Mouse (Mus musculus) embryonic facial prominence, embryonic 15.5 days (tissue): Measurements from ENCODE around the gene Ccr1. TPM values are rescaled to one million over a fixed set of nuclear protein-coding genes. Genes with fewer than 3 reads are reported as not detected.
"Not testable (repeated sequence)": the region's sequence is repeated elsewhere in the genome, so short reads cannot be mapped to it uniquely, and the experiment has no call there.

Experiments
- ATAC-seq: fragments of 200-750 bp; cut with Nextera tagmentation; 2 replicates; pipeline ENCODE4 v1.8.0; 2017; ENCODE audit warnings: low read depth, moderate TSS enrichment; ENCODE audit not compliant: insufficient number of reproducible peaks, low FRiP score, low TSS enrichment
- H3K27ac ChIP-seq: fragments of 300-500 bp; sonication (generic); replicated peaks from 2 replicates; pipeline ENCODE4 v1.5.1; 2015; ENCODE audit warnings: mild to moderate bottlenecking, inconsistent platforms
- H3K27me3 ChIP-seq: fragments of 300-500 bp; sonication (generic); 2 replicates; pipeline ENCODE4 v1.6.1; 2015; ENCODE audit warnings: inconsistent platforms
- H3K36me3 ChIP-seq: fragments of 300-500 bp; sonication (generic); 2 replicates; pipeline ENCODE4 v1.6.1; 2015; ENCODE audit warnings: mild to moderate bottlenecking, inconsistent platforms
- H3K4me1 ChIP-seq: fragments of 300-500 bp; sonication (generic); 2 replicates; pipeline ENCODE4 v1.6.1; 2015; ENCODE audit warnings: inconsistent platforms
- H3K4me2 ChIP-seq: fragments of 300-500 bp; sonication (generic); replicated peaks from 2 replicates; pipeline ENCODE4 v1.6.1; 2015; ENCODE audit warnings: mild to moderate bottlenecking, inconsistent platforms
- H3K4me3 ChIP-seq: fragments of 300-500 bp; sonication (generic); replicated peaks from 2 replicates; pipeline ENCODE4 v1.5.1; 2015; ENCODE audit warnings: mild to moderate bottlenecking, inconsistent platforms
- H3K9ac ChIP-seq: fragments of 300-500 bp; sonication (generic); 2 replicates; pipeline ENCODE4 v1.6.1; 2015; ENCODE audit warnings: inconsistent platforms
- H3K9me3 ChIP-seq: fragments of 300-500 bp; sonication (generic); replicated peaks from 2 replicates; pipeline ENCODE4 v1.6.1; 2016; ENCODE audit warnings: inconsistent platforms
- WGBS: fragments of 180-500 bp; shearing (Covaris S2); methylation state at CpG from one replicate; pipeline ENCODE4 v1.1.7; 2015; 5-methylcytosine and 5-hydroxymethylcytosine counted together
- polyA plus RNA-seq: library from polyadenylated mRNA; unstranded; fragments of >200 nt; fragmentation: Nextera tagmentation; extraction: Ambion mirVana; gene quantifications from 2 replicates; pipeline ENCODE4 v1.2.1, GENCODE M21; 2015

Gene Ccr1
- polyA plus RNA-seq, 1 experiment from 2014 or later: 5.4 TPM

DNA sequence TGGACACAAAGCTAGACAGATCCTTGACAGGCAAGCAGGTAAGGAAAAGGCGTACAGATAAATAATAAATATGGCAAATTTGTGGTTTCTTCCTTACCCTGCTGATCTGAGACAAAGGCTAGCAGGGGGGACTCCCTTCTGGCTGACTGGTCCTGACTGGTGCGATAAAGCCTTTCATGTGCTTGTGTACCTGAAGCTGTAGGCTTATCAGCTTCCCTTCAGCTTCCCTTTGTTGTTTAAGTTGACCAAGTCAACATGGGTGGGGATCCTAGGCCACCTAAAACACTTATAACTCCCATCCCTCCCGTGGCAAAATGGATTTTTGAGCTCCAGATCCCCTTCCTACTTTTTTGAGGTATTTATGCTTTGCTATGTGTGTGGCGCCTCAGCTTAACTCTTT, 13.4 kb upstream of the Ccr1 start:
- Histone ChIP-seq H3K27me3 (no peaks in the 10 kb centered on the region), H3K36me3 (no peaks in the 10 kb centered on the region), H3K4me1 (no peaks in the 10 kb centered on the region), H3K4me3 (no peak overlapping the region), H3K9ac (no peak overlapping the region), H3K4me2 (no peak overlapping the region), H3K27ac (no peak overlapping the region), H3K9me3 (no peaks in the 10 kb centered on the region)
- 72% methylated on average over 4 of the region's 4 CpGs for WGBS
- ATAC-seq: no peak

DNA sequence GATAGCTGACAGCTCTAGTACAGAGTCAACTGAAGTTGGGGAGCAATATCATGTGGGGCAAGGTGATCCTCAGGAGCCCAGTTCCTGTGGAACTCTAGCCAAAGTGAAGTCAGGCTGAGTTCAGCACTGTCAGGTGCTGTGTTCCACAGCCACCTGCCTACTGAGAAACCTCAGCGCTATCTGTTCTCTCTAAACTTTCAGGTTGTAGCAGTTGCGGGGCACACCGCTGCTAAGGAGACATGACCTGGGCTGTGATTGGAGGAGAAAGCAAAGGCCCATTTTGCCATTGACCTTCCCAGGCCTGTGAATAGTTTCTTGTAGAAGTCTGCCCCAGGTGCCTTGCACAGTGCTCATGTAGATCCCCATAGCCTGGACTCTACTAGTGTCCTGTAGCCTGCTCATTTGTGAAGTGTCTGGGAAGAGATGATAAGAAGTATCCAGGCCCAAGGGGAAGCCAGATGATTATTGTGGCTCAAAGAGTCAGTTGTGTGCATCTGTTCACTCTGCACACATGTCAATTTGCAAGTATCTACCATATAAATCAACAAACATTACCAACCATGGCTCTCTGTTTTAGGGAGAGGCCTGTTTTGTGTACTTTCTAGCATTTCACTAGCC, 12.5 kb upstream of the Ccr1 start:
- H3K27ac ChIP-seq, H3K4me3 ChIP-seq, ATAC-seq, H3K4me1 ChIP-seq, H3K9ac ChIP-seq, H3K9me3 ChIP-seq, H3K36me3 ChIP-seq, H3K27me3 ChIP-seq, H3K4me2 ChIP-seq: not testable (repeated sequence)
- no CpG with 5 or more reads among the region's 3 CpGs for WGBS

DNA sequence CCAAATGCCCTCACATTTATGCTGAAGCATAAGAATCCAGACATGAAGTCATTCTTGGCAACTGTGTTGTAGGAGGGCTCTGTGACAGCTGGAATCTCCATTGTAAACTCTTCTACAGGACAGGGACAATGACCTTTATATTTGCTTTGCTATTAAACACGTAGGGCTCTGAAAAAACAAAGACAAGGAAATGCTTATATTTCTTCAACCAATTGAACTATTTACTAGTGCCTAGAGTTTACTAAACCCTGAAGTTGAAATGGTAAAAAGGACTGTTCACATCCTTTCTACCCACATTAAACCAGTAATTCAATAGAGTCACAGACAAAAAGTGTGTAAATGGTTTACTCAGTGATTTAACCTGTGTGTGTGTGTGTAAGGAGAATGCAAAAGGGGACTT, 9.8 kb upstream of the Ccr1 start, which contains the start of gene Ccr1l1:
Ccr1l1 (minus strand) TSS at position 101 of the 400 bp plus-strand sequence.
- Histone ChIP-seq H3K27me3 (no peaks in the 10 kb centered on the region), H3K4me3 (no peak within 1 kb of the TSS), H3K4me1 (no peaks in the 10 kb centered on the region), H3K36me3 (no peaks in the 10 kb centered on the region), H3K9ac (no peak within 1 kb of the TSS), H3K27ac (no peak within 1 kb of the TSS), H3K9me3 (no peaks in the 10 kb centered on the region), H3K4me2 (no peak within 1 kb of the TSS)
- ATAC-seq: no peak
- 65% methylated on average over 1 of the region's 1 CpGs for WGBS

DNA sequence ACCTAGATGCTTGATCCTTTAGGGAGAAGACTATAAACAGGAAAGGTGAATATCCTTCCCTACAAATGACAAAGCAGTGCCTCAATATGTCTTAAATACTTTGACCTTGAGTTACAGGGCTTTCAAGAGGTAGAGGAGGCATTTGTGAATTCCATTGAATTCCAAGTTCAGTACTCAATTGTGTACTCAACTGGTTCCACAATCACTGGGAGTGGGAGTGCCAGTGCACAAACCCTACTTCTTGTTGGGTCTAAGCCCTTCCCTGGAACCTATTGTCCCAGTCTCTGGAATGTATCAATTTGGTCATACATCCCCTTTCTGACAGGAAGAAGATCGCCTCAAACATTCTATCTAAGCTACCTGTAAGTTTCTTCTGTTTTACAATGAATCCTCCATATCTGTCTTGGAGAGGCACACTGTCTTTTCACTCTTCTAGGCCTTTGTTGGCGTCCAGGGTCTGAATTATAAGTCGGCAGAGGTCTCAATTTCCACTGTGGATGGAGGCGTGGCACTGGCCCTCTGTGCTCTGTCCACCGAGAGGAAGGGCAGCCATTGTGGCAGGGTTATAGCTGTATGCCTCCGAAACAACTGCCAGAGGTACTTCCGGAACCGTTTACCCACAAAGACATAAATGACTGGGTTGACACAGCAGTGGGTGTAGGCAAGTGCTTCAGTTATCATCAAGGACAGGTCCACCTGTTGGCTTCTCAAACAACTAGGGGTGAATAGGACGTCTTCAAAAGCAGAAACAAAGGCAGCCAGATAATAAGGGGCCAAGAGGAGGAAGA, 8.6 kb upstream of the Ccr1 start:
- no peak for ATAC-seq
- no peaks in the 10 kb centered on the region for H3K27me3 ChIP-seq
- H3K4me2 ChIP-seq: no peak overlapping the region
- no peak overlapping the region for H3K9ac ChIP-seq
- no peaks in the 10 kb centered on the region for H3K4me1 ChIP-seq
- no peaks in the 10 kb centered on the region for H3K9me3 ChIP-seq
- H3K4me3 ChIP-seq: no peak overlapping the region
- H3K36me3 ChIP-seq: no peaks in the 10 kb centered on the region
- H3K27ac ChIP-seq: no peak overlapping the region
- WGBS: 76% methylated on average over 9 of the region's 9 CpGs

DNA sequence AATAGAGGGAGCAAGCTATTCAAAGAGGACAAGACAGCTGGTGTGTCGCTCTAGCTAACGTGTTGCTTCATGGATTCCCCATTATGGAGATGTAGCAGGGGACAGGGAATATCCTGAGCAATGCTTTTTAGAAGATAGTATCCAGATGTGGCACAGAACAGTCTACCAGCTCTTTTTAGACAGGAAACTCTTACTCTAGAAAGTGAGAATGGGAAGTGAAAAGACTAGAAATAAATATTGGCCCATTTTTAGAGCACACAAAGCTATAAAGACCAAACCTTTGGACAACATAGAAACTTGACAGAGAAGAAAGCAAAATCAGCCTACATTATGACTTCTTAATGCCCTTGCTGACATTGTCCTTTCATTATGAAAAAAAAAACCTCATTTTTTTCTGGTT, 7.1 kb upstream of the Ccr1 start:
- Histone ChIP-seq H3K4me1 (no peaks in the 10 kb centered on the region), H3K4me2 (no peak overlapping the region), H3K27me3 (no peaks in the 10 kb centered on the region), H3K36me3 (no peaks in the 10 kb centered on the region), H3K9ac (no peak overlapping the region), H3K9me3 (no peaks in the 10 kb centered on the region), H3K27ac (no peak overlapping the region), H3K4me3 (no peak overlapping the region)
- ATAC-seq: no peak
- WGBS: 55% methylated on average over 2 of the region's 2 CpGs

DNA sequence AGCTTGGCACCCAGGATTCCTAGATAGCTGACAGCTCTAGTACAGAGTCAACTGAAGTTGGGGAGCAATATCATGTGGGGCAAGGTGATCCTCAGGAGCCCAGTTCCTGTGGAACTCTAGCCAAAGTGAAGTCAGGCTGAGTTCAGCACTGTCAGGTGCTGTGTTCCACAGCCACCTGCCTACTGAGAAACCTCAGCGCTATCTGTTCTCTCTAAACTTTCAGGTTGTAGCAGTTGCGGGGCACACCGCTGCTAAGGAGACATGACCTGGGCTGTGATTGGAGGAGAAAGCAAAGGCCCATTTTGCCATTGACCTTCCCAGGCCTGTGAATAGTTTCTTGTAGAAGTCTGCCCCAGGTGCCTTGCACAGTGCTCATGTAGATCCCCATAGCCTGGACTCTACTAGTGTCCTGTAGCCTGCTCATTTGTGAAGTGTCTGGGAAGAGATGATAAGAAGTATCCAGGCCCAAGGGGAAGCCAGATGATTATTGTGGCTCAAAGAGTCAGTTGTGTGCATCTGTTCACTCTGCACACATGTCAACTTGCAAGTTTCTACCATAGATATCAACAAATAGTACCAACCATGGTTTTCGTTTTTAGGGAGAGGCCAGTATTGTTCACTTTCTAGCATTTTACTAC, 1.5 kb downstream of the Ccr1 start:
- H3K4me1 ChIP-seq, H3K27me3 ChIP-seq, H3K9ac ChIP-seq, H3K9me3 ChIP-seq, ATAC-seq, H3K4me3 ChIP-seq, H3K36me3 ChIP-seq, H3K4me2 ChIP-seq, H3K27ac ChIP-seq: not testable (repeated sequence)
- 83% methylated on average over 1 of the region's 4 CpGs for WGBS

DNA sequence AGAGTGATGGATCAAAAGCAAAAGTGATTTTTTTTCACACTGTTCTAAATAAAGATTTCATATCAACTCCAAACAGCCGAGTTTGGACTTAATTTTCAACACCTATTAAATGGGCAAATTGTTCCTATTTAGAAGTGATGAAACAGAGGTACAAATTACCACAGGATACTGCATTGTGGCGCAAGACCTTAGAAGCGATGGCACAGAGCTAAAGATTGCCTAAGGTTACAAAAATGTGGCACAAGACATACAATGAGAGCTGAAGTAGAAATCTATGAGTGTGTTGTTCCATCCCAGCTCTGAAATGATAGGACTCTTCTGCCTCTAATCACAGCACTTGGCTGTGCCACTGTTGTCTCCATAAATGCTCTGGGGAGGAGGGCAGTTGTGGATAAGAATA, 3.7 kb downstream of the Ccr1 start:
- Histone ChIP-seq H3K4me2 (no peak overlapping the region), H3K4me1 (no peaks in the 10 kb centered on the region), H3K4me3 (no peak overlapping the region), H3K9ac (no peak overlapping the region), H3K27ac (no peak overlapping the region), H3K36me3 (no peaks in the 10 kb centered on the region), H3K9me3 (no peaks in the 10 kb centered on the region), H3K27me3 (no peaks in the 10 kb centered on the region)
- WGBS: 72% methylated on average over 3 of the region's 3 CpGs
- ATAC-seq: no peak

DNA sequence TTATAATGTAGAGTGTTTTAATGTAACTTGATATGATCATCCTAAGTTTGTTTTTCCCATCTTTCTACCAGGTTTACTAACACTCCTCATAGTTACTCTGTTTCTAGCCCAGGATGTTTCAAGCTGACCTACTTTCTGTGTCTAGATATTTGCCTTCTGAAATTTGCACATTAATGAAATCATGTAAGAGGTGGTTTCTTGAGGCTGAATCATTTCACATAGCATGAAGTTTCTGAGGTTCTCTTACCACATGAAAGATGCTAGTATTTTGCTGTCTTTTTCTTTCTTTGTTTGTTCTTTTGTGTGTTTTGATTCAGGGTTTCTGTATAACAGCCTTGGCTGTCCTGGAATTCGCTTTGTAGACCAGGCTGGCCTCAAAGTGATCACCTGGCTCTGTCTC, 8.3 kb downstream of the Ccr1 start:
- 77% methylated on average over 1 of the region's 1 CpGs for WGBS

DNA sequence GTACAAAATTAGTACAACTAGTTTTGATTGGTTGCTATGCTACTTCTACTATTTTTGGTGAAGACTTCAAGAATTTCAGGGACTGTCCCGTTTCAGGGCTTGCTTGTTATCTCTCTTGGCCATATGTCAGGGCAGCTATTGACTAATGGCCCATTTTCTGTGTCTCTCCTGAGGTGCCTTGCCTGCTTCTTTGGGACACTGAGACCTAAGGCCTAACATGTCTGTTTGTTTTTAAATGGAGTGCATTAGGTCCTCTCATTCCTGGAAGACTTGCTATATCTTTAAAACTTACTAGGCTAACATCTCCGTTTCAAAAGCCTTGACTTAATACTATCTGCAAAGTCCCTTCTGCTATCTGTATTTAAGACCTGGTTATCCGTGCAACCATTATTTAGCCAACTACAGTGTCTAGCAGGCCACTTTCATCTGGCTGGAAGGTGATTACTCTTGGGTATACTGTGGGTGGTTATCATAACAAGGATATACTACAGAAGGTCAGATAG, 10.5 kb downstream of the Ccr1 start:
- Histone ChIP-seq H3K36me3 (no peaks in the 10 kb centered on the region), H3K4me2 (no peak overlapping the region), H3K9ac (no peak overlapping the region), H3K4me1 (no peaks in the 10 kb centered on the region), H3K4me3 (no peak overlapping the region), H3K27ac (no peak overlapping the region), H3K9me3 (no peaks in the 10 kb centered on the region), H3K27me3 (no peaks in the 10 kb centered on the region)
- 72% methylated on average over 3 of the region's 3 CpGs for WGBS
- ATAC-seq: no peak

More for the DNA sequence above, 8.3 kb downstream of the Ccr1 start:
- H3K27me3 ChIP-seq: no peaks in the 10 kb centered on the region
- H3K9ac ChIP-seq: no peak overlapping the region
- ATAC-seq: no peak
- no peaks in the 10 kb centered on the region for H3K36me3 ChIP-seq
- H3K4me1 ChIP-seq: no peaks in the 10 kb centered on the region
- H3K27ac ChIP-seq: no peak overlapping the region
- H3K9me3 ChIP-seq: no peaks in the 10 kb centered on the region
- no peak overlapping the region for H3K4me3 ChIP-seq
- no peak overlapping the region for H3K4me2 ChIP-seq

DNA sequence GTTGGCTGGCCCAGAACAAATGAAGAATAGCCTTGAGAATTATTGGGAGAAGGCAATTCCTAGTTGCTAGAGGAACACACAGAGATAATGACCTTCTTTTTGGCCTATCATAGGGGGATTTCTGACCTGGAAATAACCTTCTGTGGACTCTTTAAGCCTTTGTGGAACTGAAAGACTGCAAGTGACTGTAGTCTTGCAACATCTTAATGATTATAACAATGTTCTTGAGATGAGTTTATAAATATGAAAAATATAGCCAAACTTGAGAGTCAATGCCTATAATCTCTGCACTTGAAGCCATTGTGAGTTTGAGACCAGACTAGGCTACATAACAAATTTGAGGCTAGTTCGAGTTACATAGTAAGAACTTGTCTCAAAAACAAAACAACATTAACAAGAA, 11.6 kb downstream of the Ccr1 start:
- Histone ChIP-seq H3K9ac (no peak overlapping the region), H3K36me3 (no peaks in the 10 kb centered on the region), H3K27me3 (no peaks in the 10 kb centered on the region), H3K9me3 (no peaks in the 10 kb centered on the region), H3K4me2 (no peak overlapping the region), H3K27ac (no peak overlapping the region), H3K4me3 (no peak overlapping the region), H3K4me1 (no peaks in the 10 kb centered on the region)
- WGBS: 67% methylated on average over 1 of the region's 1 CpGs
- no peak for ATAC-seq

DNA sequence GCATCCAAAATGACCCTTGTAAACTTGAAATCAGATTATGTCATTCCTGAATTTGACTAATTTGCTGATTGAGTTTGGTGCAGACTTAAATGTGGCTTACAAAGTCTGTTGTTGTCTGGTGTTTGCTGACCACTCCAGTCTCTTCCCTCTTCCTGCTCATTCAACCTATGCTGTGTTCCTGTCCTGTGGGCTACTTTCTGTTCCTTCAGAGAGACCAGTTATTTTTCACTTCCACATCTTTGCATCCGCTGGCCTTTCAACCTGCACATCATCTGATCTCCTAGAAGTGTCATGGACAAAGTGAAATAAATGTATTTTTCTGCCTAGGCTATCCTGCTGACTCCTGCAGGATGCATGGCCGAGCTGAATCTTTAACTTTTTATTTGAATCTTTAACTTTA, 14.9 kb downstream of the Ccr1 start:
- H3K4me3 ChIP-seq: no peak overlapping the region
- H3K27ac ChIP-seq: no peak overlapping the region
- H3K36me3 ChIP-seq: no peaks in the 10 kb centered on the region
- no peaks in the 10 kb centered on the region for H3K27me3 ChIP-seq
- ATAC-seq: no peak
- no peak overlapping the region for H3K9ac ChIP-seq
- H3K4me2 ChIP-seq: no peak overlapping the region
- 74% methylated on average over 2 of the region's 2 CpGs for WGBS
- no peaks in the 10 kb centered on the region for H3K4me1 ChIP-seq
- H3K9me3 ChIP-seq: no peaks in the 10 kb centered on the region
